Mouse (Mus musculus): ENCODE results near the gene Wdtc1. TPM values are rescaled to one million over a fixed set of nuclear protein-coding genes. Genes with fewer than 3 reads are reported as not detected.
A peak's percentile ranks its signal among the peaks of the same experiment; 100 is the strongest.

Gene Wdtc1
- total RNA-seq, 2 experiments from 2014 or later, result 71.9 to 73.6 TPM

- DNase-seq, result no peak
These were observed 101.2 kb downstream of the Wdtc1 start for GRCm38 (mm10) chr4:133252089-133252488.

- no peak for DNase-seq
These were observed 102.1 kb downstream of the Wdtc1 start for GRCm38 (mm10) chr4:133251214-133251613.

DNA sequence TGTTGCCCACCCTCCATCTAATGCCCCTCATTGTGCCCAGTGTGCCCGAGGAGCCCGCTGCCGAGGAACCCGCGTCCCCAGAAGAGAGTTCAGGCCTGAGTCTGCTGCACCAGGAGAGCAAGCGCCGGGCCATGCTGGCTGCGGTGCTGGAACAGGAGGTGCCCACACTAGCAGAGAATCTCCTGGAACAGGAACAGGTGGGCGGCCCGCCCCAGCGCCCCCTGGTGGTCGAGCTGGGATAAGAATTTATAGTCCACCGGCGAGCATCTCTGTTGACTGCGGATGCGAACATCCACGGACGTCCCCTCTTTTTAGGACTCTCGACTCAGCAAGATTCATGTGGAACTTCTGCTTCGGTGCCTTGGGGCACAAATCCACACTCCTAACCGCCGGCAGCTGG is 102.7 kb downstream of the Wdtc1 start:
- peak; percentile 83 to 90 for DNase-seq

DNA sequence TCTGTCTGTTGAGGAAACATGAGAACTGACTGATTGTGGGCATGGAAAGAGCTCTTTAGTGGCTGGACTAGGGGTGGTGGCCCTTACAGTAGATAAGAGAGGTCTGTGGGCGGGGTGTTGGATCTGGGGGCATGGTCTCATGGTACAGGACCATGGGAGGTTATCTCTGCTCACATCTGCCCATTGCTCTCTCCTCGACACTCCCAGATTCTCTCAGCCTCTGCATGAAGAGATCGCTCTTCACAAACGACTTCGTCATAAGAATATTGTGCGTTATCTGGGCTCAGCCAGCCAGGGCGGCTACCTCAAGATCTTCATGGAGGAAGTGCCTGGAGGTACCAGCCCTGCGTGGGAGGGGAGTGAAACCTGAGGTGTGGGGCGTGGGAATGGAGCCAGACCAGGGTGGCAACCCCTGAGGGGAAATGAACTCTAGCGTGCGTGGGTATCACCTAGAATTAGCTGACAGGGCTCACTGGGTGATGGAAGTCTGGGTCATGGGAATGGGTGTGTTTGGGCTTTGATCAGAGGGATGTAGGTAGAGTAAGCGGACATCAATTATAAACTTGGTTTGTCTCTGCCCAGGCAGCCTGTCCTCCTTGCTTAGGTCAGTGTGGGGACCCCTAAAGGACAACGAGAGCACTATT is 105.4 kb downstream of the Wdtc1 start:
- DNase-seq, result no peak

DNA sequence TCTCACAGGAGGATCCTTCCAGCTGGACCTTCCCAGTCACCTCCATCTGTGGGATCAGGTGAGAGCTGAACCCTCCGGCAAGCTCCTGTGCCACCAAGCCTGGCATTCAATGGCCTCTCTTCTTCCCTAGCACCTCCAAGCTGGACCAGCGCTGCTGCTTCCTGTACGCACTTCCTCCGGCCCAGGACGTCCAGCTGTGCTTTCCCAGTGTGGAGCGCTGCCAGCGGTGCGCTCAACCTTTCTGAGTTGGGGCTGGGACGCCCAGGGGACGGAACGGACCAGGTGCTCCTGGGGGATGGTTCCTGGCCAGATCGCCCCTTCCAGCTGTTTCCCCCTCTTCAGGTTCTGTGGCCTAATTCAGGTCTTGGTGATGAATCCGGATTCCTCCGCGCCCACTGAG is 106.2 kb downstream of the Wdtc1 start:
- peak; percentile 64 to 81 for DNase-seq

GRCm38 (mm10) chr4:133244289-133244688 is 109.0 kb downstream of the Wdtc1 start:
- DNase-seq, result no peak

DNA sequence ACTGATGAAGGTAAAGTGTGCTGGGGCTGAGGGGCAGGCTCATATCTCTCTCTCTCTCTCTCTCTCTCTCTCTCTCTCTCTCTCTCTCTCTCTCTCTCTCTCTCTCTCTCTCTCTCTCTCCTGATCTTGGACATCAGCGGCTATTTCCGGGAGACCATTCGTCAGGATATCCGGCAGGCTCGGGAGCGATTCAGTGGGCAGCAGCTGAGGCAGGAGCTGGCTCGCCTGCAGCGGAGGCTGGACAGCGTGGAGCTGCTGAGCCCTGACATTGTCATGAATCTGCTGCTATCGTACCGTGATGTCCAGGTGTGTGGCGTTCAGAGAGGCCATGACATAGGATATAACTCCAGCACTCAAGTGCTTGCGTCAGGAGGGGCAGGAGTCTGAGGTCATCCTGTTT is 109.7 kb downstream of the Wdtc1 start:
- DNase-seq, result no peak

DNA sequence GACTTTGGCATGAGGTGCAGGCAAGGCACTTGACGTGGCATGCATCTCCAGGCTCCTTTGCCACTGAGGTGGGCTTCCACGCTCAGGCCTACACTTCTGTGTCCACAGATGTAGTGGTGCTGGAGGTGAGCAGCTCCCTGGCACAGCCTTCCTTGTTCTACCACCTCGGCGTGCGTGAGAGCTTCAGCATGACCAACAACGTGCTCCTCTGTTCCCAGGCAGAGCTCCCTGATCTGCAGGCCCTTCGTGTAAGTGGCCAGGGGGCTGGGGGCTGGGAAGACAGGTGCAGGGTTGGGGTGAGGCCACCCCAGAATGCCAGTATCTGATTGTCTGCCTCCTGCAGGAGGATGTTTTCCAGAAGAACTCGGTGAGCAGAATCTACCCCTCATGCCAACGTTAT is 110.6 kb downstream of the Wdtc1 start:
- no peak for DNase-seq

Small RNAs within 50 kb of the gene (microRNA-seq; reads per million reads assigned to microRNA genes)
- 5.7 to 6.8 reads per million in 2 experiments for gene Mir5122

Other genes with a start within 250 kb of the Wdtc1 start
- 10 to 100 TPM; 77.8 to 88.8 TPM for gene Wasf2, start 223.0 kb downstream of the Wdtc1 start, total RNA-seq (2021)
- gene Cd164l2, start 141.3 kb downstream of the Wdtc1 start, total RNA-seq (2021), result not detected
- not detected for gene Gpr3, start 140.9 kb downstream of the Wdtc1 start, total RNA-seq (2021)
- 10 to 100 TPM; 22.5 to 30.1 TPM for gene Map3k6, start 112.7 kb downstream of the Wdtc1 start, total RNA-seq (2021)
- under 1 TPM; 0.22 to 0.72 TPM for gene Sytl1, start 90.4 kb downstream of the Wdtc1 start, total RNA-seq (2021)
- gene Tmem222, start 75.7 kb downstream of the Wdtc1 start, total RNA-seq (2021), result 10 to 100 TPM; 32.7 to 34.6 TPM
- 10 to 100 TPM; 17.6 to 19.6 TPM for gene Slc9a1, start 16.2 kb upstream of the Wdtc1 start, total RNA-seq (2021)
- gene Tent5b, start 126.7 kb upstream of the Wdtc1 start, total RNA-seq (2021), result 1 to 10 TPM; 2.0 to 3.5 TPM
- 1 to 10 TPM; 2.4 to 2.8 TPM for gene Trnp1, start 145.1 kb upstream of the Wdtc1 start, total RNA-seq (2021)
- gene Kdf1, start 165.5 kb upstream of the Wdtc1 start, total RNA-seq (2021), result not detected
- 10 to 100 TPM; 78.7 to 80.1 TPM for gene Nudc, start 192.5 kb upstream of the Wdtc1 start, total RNA-seq (2021)
- 10 to 100 TPM; 16.7 to 20.3 TPM for gene Nr0b2, start 199.9 kb upstream of the Wdtc1 start, total RNA-seq (2021)
- gene Gpatch3, start 221.3 kb upstream of the Wdtc1 start, total RNA-seq (2021), result 1 to 10 TPM; 3.2 to 3.6 TPM
- gene Gpn2, start 230.9 kb upstream of the Wdtc1 start, total RNA-seq (2021), result 1 to 10 TPM; 7.9 TPM
- gene Sfn, start 248.7 kb upstream of the Wdtc1 start, total RNA-seq (2021), result 1 to 10 TPM; 1.0 to 1.4 TPM

Data from heart, adult 18-20 months (tissue).